Mouse (Mus musculus) heart, adult 2 months (tissue): ENCODE data around the gene Rwdd4a. TPM values are rescaled to one million over a fixed set of nuclear protein-coding genes. Genes with fewer than 3 reads are reported as not detected.

Experiments used
- DNase-seq, 2 experiments: peaks; one replicate each; pipeline ENCODE4 v3.0.0; 2021
- H3K27ac ChIP-seq: fragments of 200-600 bp; 2 replicates; pipeline ENCODE4 v1.8.1; 2022
- H3K27me3 ChIP-seq: fragments of 200-500 bp; 2 replicates; pipeline ENCODE4 v1.6.1; 2012; ENCODE audit warnings: mild to moderate bottlenecking, low read length, inconsistent platforms, mixed read lengths; ENCODE audit not compliant: control insufficient read depth, insufficient read depth
- H3K36me3 ChIP-seq: fragments of 200-500 bp; 2 replicates; pipeline ENCODE4 v1.6.1; 2012; ENCODE audit warnings: low read length, inconsistent platforms; ENCODE audit not compliant: control insufficient read depth, insufficient read depth
- H3K4me1 ChIP-seq: fragments of 200-500 bp; 2 replicates; pipeline ENCODE4 v1.6.1; 2011; ENCODE audit warnings: low read length; ENCODE audit not compliant: control insufficient read depth, insufficient read depth
- H3K4me3 ChIP-seq: fragments of 200-600 bp; 2 replicates; pipeline ENCODE4 v1.8.1; 2022
- H3K79me2 ChIP-seq: fragments of 200-500 bp; replicated peaks from 2 replicates; pipeline ENCODE4 v1.6.1; 2012; ENCODE audit warnings: mild to moderate bottlenecking, inconsistent platforms, low read length, moderate library complexity, mixed read lengths; ENCODE audit not compliant: control insufficient read depth, insufficient read depth
- H3K9ac ChIP-seq: fragments of 200-500 bp; 2 replicates; pipeline ENCODE4 v1.6.1; 2012; ENCODE audit warnings: low read depth, mild to moderate bottlenecking, control low read depth, inconsistent platforms, low read length, mixed read lengths
- CTCF ChIP-seq: fragments of 200-600 bp; IDR thresholded peaks from 2 replicates; pipeline ENCODE4 v1.8.1; 2022; ENCODE audit warnings: antibody characterized with exemption, mild to moderate bottlenecking, moderate library complexity
- EP300 ChIP-seq: fragments of 200-500 bp; IDR thresholded peaks from 2 replicates; pipeline ENCODE4 v1.6.1; 2011; ENCODE audit warnings: low read depth, low read length, control low read depth; ENCODE audit not compliant: insufficient read depth
- POLR2A ChIP-seq: fragments of 200-500 bp; IDR thresholded peaks from 2 replicates; pipeline ENCODE4 v1.6.1; 2011; ENCODE audit warnings: mild to moderate bottlenecking, low read depth, low read length, control low read depth; ENCODE audit not compliant: insufficient read depth
- WGBS: fragments of 180-500 bp; shearing (Covaris S2); methylation state at CpG from one replicate; pipeline ENCODE4 v1.1.7; 2018; 5-methylcytosine and 5-hydroxymethylcytosine counted together
- intact Hi-C: fragments of 180-260 bp; cut with DNase I; formaldehyde crosslinking; loops from one replicate; pipeline ENCODE4 v1.15.1; 2025
- microRNA-seq, 2 experiments: library from miRNA; unstranded; fragments of <30 nt; microRNA quantifications; one replicate each; pipeline ENCODE4 v1.2.0; 2021
- polyA plus RNA-seq: library from polyadenylated mRNA; depleted of rRNA; stranded (reverse); fragments of >200 nt; gene quantifications from 2 replicates; pipeline ENCODE4 v1.2.3, GENCODE M21; 2012; rRNA removed
- total RNA-seq, 2 experiments: library from RNA; stranded (reverse); gene quantifications; 2 replicates each; pipeline ENCODE4 v1.2.3; 2021

The Rwdd4a gene
- total and polyA plus RNA-seq, 3 experiments = 16.2 to 65.2 (median 60.7) TPM

DNA sequence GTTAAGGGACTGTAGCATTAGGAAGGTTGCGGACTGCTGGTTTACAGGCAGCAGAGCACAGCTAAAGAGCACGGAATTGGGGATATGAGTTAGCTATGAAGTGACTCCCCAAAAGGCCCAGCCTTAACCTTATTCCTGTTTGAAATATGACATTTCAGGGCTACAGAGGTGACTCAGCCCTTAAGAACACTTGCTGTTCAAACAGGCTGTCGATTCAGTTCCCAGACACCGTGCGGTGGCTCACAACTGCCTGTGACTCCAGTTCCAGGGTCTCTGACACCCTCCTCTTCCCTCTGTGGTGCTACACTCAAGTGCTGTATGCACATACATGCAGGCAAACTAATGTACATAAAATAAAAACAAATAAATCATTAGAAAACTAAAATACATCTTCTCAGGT, 55.2 kb downstream of the Rwdd4a start:
- Histone ChIP-seq H3K9ac (no peak overlapping the region), H3K4me3 (no peak overlapping the region), H3K27ac (no peak overlapping the region), H3K4me1 (no peaks in the 10 kb centered on the region), H3K79me2 (no peaks in the 10 kb centered on the region), H3K27me3 (no peaks in the 10 kb centered on the region), H3K36me3 (no peaks in the 10 kb centered on the region)
- DNase-seq = no peak
- TF ChIP-seq CTCF (no peak), EP300 (no peak), POLR2A (no peak)
- 93% methylated on average over 5 of the region's 5 CpGs for WGBS
- intact Hi-C loops = no loop called here

DNA sequence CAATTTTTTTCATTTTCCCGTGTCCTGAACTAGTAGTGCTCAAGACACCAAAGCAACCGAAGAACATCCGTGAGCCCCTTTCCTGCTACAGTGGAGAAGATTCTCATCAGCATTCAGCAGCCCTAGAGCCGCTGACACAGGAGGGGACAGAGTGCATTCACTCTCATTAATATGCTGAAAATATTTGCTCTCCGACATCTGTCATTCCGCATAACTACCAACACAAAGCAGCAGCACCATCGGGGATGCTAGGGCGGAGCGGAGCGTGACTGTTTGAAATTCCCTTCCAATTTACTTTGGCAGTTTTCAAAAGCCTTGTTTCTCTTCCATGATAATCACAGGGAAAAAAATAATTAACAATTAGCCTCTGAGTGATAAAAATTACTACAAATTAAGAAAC, 56.9 kb downstream of the Rwdd4a start:
- Histone ChIP-seq H3K4me1 (no peaks in the 10 kb centered on the region), H3K79me2 (no peaks in the 10 kb centered on the region), H3K36me3 (no peaks in the 10 kb centered on the region), H3K27ac (no peak overlapping the region), H3K4me3 (no peak overlapping the region), H3K9ac (no peak overlapping the region), H3K27me3 (no peaks in the 10 kb centered on the region)
- TF ChIP-seq EP300 (no peak), POLR2A (no peak), CTCF (no peak)
- DNase-seq = no peak
- intact Hi-C loops = no loop called here
- WGBS = 89% methylated on average over 10 of the region's 10 CpGs

DNA sequence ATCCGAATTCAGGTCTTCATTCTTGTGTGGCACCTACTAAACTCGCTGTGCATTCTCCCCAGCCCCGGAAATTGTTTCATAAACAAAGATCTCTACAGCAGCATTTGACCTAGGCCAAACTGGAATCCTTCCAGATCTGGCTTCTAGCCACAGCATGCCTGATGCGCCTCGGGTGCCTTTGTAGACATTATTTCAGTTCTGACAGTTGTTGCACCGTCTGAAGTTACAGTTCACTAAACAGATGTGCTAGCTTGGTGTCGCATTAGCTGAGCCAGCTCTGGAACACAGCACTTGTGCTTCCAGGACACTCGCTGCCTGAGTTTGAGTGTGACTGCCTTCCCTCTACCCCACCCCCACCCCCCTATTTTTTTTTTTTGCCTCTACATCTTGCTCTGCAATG, 67.2 kb downstream of the Rwdd4a start:
- Histone ChIP-seq H3K4me3 (no peak overlapping the region), H3K9ac (no peak overlapping the region), H3K79me2 (no peaks in the 10 kb centered on the region), H3K27ac (no peak overlapping the region), H3K4me1 (no peaks in the 10 kb centered on the region; the same call in 1 of the 2 replicates), H3K36me3 (no peaks in the 10 kb centered on the region), H3K27me3 (no peaks in the 10 kb centered on the region)
- intact Hi-C loops = no loop called here
- WGBS = 62% methylated on average over 8 of the region's 8 CpGs
- DNase-seq = no peak
- TF ChIP-seq POLR2A = no peak
- TF ChIP-seq CTCF = no peak
- TF ChIP-seq EP300 = no peak

Small RNA genes lying within 50 kb of the gene (microRNA-seq; reads per million reads assigned to microRNA genes)
- 0 reads per million in 2 experiments for gene Gm27409

Other genes with a start within 250 kb of the Rwdd4a start
- 10 to 100 TPM; 10.1 to 11.3 TPM for gene Stox2, start 87.3 kb upstream of the Rwdd4a start, total RNA-seq
- gene Stox2, start 87.3 kb upstream of the Rwdd4a start, polyA plus RNA-seq = 2.6 and 5.7 TPM in 2 replicates
- 10 to 100 TPM; 19.2 to 20.3 TPM for gene Trappc11, start 194 bp upstream of the Rwdd4a start, total RNA-seq
- 11.7 and 19.3 TPM in 2 replicates for gene Trappc11, start 194 bp upstream of the Rwdd4a start, polyA plus RNA-seq
- 1 to 10 TPM; 3.8 to 4.9 TPM for gene Ing2, start 141.9 kb downstream of the Rwdd4a start, total RNA-seq
- gene Ing2, start 141.9 kb downstream of the Rwdd4a start, polyA plus RNA-seq = 2.6 and 3.1 TPM in 2 replicates
- 1 to 10 TPM; 7.9 to 8.5 TPM for gene Cdkn2aip, start 180.3 kb downstream of the Rwdd4a start, total RNA-seq
- gene Cdkn2aip, start 180.3 kb downstream of the Rwdd4a start, polyA plus RNA-seq = 3.2 and 3.9 TPM in 2 replicates